Mouse (Mus musculus): ENCODE measurements around the gene Eif5b. TPM values are rescaled to one million over a fixed set of nuclear protein-coding genes. Genes with fewer than 3 reads are reported as not detected.

Gene Eif5b
- polyA plus RNA-seq, 1 experiment from 2014 or later, result 23.7 TPM

Other genes starting within 250 kb of the Eif5b start
- gene Tsga10, start 131.6 kb upstream of the Eif5b start, polyA plus RNA-seq (2015; fragmentation: Nextera tagmentation; extraction: Ambion mirVana), result 7.1 and 8.0 TPM in 2 replicates
- gene Lipt1, start 126.3 kb upstream of the Eif5b start, polyA plus RNA-seq (2015; fragmentation: Nextera tagmentation; extraction: Ambion mirVana), result 5.7 and 7.0 TPM in 2 replicates
- gene Mitd1, start 107.6 kb upstream of the Eif5b start, polyA plus RNA-seq (2015; fragmentation: Nextera tagmentation; extraction: Ambion mirVana), result 54.6 and 56.0 TPM in 2 replicates
- gene Mrpl30, start 107.5 kb upstream of the Eif5b start, polyA plus RNA-seq (2015; fragmentation: Nextera tagmentation; extraction: Ambion mirVana), result 318 and 335 TPM in 2 replicates
- gene Lyg2, start 81.5 kb upstream of the Eif5b start, polyA plus RNA-seq (2015; fragmentation: Nextera tagmentation; extraction: Ambion mirVana), result 0.22 and 0.25 TPM in 2 replicates
- gene Lyg1, start 40.3 kb upstream of the Eif5b start, polyA plus RNA-seq (2015; fragmentation: Nextera tagmentation; extraction: Ambion mirVana), result 0.30 and 0.59 TPM in 2 replicates
- 149 and 150 TPM in 2 replicates for gene Txndc9, start 117 bp upstream of the Eif5b start, polyA plus RNA-seq (2015; fragmentation: Nextera tagmentation; extraction: Ambion mirVana)
- gene Rev1, start 131.8 kb downstream of the Eif5b start, polyA plus RNA-seq (2015; fragmentation: Nextera tagmentation; extraction: Ambion mirVana), result 13.7 and 18.9 TPM in 2 replicates

All from thymus, postnatal 0 days (tissue).